Mouse (Mus musculus) spleen, postnatal 4 days (tissue): ENCODE measurements around the gene Adm.
"Not testable (repeated sequence)": the region's sequence is repeated elsewhere in the genome, so short reads cannot be mapped to it uniquely, and the experiment has no call there.

Source experiments
- DNase-seq, 2 experiments: peaks; one replicate each; pipeline ENCODE4 v3.0.0; 2022; ENCODE audit warnings: low spot score in 2 of 2

Adm gene

DNA sequence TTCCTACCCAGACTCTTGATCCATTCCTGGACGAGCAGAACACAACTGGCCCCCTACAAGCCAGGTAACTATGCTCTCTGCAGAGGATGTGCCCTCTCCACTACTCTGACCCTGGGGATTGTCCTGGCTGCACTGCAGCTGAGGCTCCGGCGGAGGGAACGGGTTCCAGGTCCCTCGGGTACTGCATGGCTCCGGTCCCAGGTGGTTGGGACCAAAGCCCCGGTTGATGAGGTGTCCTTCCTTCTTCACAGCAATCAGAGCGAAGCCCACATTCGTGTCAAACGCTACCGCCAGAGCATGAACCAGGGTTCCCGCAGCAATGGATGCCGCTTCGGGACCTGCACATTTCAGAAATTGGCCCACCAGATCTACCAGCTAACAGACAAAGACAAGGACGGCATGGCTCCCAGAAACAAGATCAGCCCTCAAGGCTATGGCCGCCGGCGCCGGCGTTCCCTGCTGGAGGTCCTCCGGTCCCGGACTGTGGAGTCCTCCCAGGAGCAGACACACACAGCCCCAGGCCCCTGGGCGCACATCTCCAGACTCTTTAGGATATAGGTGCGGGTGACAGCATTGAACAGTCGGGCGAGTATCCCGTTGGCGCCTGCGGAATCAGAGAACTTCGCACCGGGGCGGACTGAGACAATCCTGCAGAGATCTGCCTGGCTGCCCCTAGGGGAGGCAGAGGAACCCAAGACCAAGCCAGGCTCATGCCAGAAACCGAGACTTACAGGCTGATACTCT lies 1.3 kb downstream of the Adm start:
- DNase-seq: peak in 1 of 2 experiments; percentile 68

DNA sequence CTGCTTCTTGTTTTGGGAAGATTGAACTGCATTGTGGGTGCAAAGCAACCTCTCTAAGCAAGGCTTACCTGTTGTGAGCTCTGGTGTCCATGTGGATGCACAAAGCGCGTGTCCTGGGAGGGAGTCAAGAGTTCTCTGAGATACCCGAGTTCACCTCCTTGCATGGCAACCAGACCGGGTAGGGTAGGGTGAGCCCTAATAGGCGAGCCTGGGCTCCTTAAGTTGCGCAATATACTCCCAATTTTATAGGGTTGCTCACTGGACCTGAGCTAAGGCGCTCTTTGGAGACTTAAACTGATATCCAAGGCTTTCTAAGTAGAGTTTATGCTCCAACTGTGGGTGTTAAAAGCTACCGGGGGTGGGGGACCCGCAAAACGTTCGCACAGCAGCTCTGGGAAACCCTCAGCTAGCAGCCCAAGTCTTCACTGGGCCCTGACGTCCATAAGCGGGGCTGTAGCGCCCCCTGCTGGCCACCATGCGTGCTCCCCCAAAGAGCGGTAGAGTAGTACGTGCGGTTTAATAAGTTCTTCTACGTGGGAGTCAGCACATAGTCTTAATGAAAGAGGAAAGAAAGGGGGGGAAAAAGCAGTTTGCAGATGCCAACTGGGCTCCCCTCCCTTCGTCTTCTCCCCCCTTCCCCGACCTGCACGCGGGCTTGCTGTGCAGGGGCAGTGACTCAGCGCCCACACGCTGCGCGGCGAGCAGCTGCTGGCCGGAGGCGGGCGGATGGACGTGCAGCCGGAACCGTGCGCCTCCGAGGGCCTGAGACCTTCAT lies 2.6 kb downstream of the Adm start:
- peak; percentile 73 to 90 for DNase-seq

DNA sequence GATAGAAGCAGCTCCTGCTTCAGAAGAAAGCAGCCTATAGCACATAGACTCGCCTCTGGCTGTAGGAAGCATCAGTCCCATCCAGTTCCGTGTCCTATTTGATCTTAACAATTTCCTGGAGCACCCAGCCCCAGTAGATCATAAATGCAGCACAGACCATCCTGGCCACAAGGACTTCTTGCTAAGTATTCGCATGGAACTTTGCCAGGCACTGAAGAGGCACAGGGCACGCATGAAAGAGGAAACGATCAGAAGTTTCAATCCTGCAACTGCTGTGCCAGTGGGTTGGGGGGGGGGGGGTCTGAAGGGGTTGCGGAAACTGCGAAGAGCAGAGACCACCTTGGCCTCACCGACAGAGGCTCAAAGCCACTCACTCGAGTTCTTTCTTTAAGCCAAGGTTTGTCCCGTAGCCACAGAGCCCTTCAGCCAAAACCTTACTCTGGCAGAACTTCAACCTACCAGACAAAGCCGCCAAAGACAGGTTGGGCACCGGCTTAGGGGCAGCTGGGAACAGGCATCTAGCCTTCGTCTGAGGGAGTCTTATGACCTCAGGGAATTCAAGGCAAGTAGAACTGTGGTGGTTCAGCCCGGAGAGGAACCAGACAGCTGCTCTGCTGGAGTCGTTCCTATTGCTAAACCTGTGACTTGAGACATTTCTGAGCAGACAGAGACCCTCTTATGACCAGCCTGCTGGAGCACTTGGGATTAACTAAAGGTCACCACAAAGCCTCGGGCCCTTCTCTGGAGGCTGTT lies 3.9 kb downstream of the Adm start:
- DNase-seq: no peak

DNA sequence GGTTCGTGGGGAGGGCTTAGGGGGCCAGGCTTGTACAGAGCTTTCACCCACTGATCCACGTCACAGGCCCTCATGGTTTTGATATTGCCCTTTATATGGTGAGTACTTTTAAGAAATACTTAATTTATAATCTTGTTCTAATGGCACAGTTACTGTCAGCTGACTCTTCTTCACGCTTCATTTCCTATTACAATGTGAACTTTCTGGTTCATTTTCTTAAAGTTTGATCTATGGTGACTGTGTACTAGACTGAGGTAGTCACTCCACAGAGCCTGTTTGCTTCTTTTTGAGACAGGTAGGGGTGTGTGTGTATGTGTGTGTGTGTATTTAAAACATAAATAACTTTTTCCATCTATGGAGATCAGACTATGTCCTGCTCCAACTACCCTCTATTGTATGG lies 8.5 kb downstream of the Adm start:
- no peak for DNase-seq

DNA sequence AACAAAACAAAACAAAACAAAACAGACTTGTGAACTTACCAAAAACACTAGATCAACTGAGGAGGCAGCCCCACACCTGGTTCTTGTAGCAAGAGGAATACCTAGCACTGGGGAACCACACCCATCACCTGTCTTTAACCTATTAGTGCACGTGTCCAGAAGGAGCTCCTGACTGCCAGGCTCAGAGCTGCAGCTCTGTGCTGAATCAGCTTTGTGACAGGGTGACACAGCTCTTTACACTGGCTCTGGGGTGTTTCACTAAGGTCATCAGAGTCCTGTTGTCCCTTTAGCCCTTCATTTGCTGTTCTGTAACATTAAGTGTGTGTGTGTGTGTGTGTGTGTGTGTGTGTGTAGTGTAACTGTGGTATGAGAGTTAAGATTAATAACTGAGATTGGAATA lies 9.1 kb downstream of the Adm start:
- no peak for DNase-seq

DNA sequence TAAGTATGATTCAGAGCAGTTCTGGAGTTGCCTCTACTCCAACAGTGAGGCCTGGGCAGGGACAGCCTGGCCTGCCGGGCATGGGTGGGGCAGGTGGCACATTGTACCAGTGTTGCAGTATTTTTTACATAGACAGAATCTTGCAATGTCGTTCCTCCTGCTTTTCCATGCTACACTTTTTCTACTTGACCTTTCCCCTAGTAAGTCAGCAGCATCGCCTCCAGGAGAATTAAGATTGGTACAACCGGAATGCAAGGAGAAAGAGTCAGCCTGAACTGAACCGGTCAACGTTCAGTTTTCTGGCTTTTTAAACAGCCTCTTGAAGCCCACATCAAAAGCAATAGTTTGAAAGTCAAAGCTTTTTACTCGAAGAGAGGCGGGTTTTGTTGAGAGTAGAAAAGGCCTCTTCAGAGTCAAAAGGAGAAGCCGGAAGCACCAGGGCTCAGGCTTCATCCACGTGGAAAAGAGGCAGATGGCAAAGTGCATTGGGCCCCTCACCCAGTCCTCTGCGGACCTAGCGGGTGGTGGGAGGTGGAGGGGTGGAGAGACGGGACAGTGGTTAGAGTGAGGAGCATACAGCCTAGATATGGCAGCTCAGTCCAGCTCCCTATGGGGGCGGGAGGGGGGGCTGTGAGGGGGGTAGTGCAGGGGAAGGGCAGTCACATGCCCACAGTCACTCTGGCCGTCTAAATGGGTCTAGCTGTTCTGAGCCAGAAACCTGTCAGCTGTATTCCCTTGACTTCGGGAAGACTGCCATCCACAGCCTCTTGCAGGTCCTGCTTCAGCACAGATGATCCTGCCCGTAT lies 11.0 kb downstream of the Adm start:
- DNase-seq: no peak

DNA sequence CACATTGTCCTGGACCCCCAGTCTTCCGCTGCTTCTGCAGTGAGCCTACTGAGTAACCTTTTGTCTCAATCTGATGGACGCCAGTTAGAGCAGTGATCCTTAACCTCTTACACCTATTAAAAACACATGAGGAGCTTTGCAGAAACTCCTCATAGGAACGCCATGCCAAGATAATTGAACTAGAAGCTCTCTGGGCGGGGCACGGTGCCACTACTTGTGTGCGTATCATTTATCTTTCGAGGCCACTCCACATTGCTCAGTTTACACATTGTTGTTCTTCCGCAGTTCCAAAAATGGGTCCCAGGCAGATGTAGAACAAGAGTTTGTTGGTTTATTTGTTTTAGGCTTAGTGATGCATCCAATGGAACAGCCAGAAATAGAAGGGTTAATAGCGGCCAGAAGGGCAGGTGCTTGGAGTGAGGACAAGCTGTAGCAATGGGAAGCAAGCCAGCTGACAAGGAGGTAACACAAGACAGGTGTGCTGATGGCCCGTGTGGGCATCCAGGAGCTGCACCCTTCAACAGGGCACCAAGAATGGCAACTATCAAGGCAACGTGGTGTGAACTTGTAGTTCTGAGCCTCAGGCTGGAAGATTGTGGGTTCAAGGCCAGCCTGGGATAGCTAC lies 11.9 kb downstream of the Adm start:
- no peak for DNase-seq

DNA sequence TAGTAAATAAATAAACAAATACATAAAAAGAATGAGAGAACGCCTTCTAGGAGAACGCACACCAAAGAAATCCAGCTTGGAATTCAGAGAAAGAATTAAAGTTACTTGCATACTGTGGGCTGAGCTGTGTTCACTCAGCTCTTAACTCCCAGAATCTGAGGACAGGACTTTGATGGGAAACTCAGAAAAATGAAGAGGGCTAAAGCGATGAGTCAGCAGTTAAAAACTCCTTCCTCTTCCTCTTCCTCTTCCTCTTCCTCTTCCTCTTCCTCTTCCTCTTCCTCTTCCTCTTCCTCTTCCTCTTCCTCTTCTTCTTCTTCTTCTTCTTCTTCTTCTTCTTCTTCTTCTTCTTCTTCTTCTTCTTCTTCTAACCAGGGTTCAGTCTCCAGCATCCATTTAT lies 12.5 kb downstream of the Adm start:
- not testable (repeated sequence) for DNase-seq

DNA sequence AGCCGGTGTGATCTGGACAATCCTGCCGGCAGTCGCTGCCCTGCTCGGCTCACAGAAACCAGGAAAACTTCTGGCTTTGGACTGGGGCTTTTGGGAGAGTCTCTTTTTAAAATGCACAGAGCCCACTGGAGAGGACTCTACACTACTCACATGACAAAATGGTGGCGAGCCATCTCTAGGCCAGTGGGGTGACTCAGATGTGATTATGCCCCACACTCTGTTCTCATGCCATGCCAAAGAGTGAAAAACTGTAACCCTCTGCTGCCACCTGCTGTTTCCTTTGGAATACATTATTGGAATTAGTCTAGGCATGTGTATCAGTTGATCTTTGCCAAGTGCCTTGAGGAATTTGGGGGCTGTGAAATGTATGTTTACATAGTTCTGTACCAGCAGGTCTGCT lies 17.9 kb downstream of the Adm start:
- peak in 1 of 2 experiments; percentile 67 for DNase-seq

DNA sequence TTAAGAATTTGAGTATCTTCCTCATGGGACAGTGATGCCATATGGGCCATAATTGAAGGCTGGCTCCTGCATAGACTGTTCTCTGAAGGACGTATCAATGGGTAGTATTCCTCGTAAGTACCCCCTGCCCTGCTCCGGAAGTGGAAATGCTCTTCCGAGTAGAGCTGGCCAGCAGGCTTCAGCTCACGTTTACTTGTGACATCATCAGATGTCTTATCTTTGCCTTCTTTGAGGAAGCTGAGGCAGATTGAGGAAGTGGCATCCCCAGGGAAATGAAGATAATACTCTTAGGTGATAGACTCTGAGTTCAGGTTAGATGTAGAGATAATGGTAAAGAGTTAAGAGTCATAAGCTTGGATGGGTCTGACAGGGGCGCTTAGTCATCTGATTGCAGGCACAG lies 18.4 kb downstream of the Adm start:
- DNase-seq: no peak

DNA sequence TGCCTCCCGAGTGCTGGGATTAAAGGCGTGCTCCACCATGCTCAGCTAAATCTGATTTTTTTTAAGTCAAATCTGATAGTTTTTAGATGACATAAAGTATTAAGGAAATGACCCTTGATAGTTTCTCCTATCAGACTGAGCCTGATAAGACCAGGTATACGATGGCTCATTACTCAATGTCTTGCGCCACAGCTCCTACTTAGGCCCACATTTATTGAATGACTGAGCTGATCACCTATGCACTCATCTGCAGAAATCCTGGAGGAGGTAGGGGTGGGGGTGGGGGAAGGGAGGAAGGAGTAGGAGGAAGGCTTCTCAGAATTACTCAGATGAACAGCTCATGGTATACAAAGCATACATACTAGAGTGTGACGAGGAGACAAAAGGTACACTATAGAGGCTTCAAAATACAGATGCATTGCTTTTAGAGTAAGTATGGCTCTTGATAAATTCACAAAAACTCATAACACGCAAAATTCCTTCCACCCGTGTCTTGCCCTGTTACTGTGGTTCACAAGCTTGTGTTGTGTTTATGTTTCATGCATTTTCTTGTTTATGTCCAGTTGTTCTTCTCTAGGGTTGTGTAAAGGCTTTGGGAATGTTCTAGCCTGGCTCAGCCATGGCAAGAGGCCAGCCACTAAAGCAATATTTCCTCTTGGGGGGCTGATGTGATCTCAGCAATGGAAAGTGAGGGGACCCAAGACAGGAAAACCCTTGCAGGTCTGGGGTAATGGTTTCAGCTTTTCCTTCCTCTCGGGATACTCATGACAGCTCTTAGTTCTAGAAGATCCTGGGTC lies 19.3 kb downstream of the Adm start:
- no peak for DNase-seq

DNA sequence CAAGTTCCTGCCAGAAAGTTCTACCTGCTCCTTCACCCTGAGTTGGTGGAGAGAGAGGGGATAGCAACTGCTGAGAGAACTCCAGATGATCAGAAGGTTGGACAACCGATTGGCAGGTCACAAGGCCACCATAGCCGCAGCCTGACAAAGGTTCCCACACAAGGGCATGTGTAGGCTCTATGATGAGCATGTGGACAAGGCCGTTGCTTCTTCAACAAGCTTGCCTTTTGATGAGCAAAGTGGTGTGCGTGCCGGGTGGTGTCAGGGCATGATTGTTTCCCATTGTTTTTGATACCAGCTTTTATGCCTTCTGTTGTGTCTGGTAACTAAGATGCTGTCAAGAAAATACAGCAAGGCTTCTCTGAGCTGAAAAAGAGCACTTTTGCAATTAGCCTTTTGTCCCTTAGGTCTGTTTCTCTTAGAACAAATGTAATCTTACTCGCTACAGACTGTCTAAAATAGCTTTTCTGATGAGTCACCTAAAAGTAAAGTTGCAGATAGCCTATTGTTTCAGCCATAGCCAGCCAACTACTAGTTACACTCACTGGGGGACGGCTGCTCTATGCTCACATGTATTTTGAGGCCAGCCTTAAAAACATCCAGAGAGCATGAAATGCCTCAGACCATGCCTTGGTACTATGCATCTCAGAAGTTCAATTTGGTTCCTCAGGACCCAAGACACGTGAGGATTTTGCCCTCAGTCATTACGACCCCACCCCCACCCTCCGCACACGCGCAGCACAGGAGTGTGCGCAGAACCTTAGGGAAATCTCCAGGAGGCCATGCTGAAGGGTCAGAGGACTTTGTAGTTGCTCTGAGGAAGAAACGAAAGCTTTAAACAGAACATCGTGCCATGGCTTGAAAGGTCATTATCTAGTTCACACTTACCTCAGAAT lies 20.3 kb downstream of the Adm start:
- no peak for DNase-seq

DNA sequence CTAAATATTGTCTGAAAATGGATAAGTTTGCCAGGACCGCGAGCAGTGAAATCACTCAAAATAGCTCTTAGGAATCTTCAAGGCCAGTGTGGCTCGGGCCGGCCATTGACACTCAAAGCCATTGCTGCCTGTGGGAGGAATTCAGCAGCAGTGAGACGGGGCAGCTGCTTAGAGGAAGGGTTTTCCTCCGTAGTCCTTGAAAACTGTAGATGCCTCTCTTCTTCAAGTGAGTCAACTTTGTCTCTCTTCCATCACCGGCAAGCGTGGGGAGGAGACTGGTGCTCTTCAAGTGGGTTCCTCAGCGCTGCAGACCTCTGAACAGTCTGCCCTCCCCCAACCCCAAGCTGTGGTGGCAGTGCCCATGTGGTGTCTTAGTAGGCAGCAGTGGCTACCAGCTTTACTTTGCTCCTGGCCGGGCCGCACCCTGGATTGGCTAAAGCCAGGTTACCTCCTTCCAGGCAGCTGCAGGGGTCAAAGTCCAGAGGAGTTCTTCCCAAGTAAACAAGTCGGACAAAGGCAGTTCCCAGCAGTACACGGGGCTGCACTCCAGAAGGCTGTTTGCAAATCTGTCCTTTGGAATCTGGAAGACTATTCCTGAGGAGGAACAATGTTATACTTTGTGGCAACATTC lies 21.1 kb downstream of the Adm start:
- DNase-seq: no peak

DNA sequence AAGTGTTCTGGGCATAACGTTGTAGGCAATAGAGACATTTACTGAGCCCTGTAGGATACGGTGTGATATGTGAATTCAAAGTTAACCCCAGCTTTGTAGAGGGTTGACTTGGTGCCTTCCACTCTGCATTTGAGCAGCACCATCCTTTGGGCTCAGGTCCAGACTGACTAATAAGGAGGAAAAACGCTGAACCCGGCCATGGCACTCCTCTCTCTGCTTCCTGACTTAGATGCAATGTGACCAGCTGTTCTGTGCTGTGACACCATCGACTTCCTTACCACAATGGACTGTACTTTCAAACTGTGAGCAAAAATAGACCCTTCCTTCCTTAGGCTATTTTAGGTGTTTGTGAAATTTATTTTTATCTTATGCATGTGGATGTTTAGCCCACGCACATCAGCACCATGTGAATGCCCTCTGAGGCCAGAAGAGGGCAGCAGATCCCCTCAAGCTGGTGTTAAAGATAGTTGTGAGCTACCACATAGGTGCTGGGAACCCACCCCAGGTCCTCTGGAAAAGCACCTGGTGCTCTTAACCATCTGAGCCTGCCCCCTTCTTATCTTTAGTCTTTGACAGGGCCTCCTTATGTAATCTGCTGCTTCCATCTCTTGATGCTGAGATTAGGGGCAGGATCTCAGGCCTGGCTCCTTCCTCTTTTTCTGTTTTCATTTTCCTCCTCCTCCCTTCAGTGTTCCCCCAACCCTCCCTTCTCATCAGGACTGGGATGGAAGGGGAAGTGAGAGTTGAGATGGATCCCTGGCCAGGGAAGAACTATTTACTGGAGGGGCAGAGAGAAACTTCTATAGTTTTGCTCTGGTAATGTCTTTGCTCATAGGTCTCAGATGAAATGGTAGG lies 21.9 kb downstream of the Adm start:
- no peak for DNase-seq

DNA sequence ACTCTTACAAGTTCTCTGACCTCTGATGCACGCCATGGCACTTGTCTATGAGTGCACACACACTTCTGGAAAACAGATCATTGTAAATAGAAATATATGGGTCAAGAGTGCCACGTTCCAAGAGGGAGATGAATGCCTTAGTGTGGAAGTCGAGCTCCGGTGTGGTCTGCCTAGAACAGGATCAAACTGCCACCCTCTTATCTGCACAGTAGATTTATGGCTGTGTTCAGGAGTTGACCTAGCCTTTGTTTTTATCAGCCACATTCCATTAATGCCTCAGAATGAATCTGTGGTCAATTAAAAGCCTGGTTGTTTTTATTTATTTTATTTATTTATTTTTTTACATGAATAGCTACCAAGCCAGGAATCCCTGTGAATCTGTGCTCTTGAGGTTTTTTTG lies 23.0 kb downstream of the Adm start:
- no peak for DNase-seq

DNA sequence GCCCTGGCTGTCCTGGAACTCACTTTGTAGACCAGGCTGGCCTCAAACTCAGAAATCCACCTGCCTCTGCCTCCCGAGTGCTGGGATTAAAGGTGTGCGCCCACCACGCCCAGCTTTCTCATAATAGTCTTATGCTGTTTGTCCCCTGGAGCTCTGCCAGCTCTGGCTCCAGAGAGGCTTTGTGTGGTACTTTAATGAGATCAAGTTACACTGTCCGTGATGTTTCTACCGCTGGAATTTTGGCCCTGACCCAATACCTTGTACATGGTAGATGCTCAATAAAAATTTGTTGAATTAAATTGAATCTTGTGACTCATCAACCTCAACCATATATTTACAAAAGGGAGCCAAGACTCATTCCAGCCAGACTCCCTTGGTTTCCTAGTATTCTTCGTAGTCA lies 23.6 kb downstream of the Adm start:
- DNase-seq: no peak

DNA sequence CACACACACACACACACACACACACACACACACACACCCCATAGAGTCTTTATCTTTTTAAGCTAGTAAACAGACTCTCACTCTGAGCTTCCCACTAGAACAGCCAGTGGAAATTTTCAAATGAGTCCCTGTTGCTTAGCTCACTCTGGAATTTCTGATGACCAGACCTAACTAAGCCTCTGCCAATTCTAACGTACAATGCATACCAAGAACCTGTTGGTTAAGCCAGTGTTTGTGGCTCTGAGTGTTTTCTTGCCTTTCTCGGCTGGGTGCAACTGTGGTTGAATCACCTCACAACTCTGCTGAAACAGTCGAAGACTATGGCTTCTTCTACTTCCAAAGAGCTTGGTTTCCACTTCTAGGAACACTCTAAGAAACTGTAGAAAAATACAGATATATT lies 27.8 kb downstream of the Adm start:
- DNase-seq: no peak

DNA sequence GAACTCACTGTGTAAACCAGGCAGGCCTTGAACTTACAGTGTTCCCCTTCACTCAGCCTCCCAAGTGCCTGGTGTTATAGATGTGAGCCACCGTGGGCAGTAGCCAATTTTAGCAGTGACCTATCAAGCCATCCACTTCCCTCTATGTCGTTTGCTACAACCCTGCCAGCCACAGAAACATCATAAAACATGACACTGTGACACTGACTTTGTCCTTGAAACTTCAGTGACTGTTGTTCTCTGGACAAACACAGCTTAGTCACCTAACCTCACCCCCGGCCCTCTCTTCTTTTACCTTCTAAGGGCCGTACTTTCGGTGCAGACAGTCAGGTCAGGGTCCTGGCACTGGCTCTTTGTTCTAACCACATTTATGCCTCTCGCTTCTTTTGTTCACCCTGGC lies 28.5 kb downstream of the Adm start:
- no peak for DNase-seq
